Mouse (Mus musculus): ENCODE results near the gene Gpx3.

The Gpx3 gene

GRCm38 (mm10) chr11:54871831-54872537, 30.3 kb upstream of the Gpx3 start:
- TF ChIP-seq GATA4 (IDR thresholded peaks at IDR 0.05; ENCODE audit: insufficient replicate concordance, low read length) = no peak

GRCm38 (mm10) chr11:54876031-54876430, 26.2 kb upstream of the Gpx3 start:
- TF ChIP-seq GATA4 (IDR thresholded peaks at IDR 0.05; ENCODE audit: insufficient replicate concordance, low read length) = no peak

GRCm38 (mm10) chr11:54878893-54879292, 23.4 kb upstream of the Gpx3 start:
- TF ChIP-seq GATA4 (IDR thresholded peaks at IDR 0.05; ENCODE audit: insufficient replicate concordance, low read length) = no peak

GRCm38 (mm10) chr11:54879434-54879833, 22.8 kb upstream of the Gpx3 start:
- TF ChIP-seq GATA4 (IDR thresholded peaks at IDR 0.05; ENCODE audit: insufficient replicate concordance, low read length) = no peak

GRCm38 (mm10) chr11:54879922-54880321, 22.3 kb upstream of the Gpx3 start:
- peak; percentile 58; the same call in 1 of the 2 replicates for TF ChIP-seq GATA4 (IDR thresholded peaks at IDR 0.05; ENCODE audit: insufficient replicate concordance, low read length)

- peak; percentile 77; the same call in 1 of the 2 replicates for TF ChIP-seq GATA4 (IDR thresholded peaks at IDR 0.05; ENCODE audit: insufficient replicate concordance, low read length)
These were observed 21.2 kb upstream of the Gpx3 start for GRCm38 (mm10) chr11:54881051-54881474.

- TF ChIP-seq GATA4 (IDR thresholded peaks at IDR 0.05; ENCODE audit: insufficient replicate concordance, low read length) = no peak
These were observed 19.6 kb upstream of the Gpx3 start for GRCm38 (mm10) chr11:54882671-54883070.

- TF ChIP-seq GATA4 (IDR thresholded peaks at IDR 0.05; ENCODE audit: insufficient replicate concordance, low read length) = no peak
These were observed 17.9 kb upstream of the Gpx3 start for GRCm38 (mm10) chr11:54884197-54884828.

GRCm38 (mm10) chr11:54884937-54885336, 17.3 kb upstream of the Gpx3 start:
- TF ChIP-seq GATA4 (IDR thresholded peaks at IDR 0.05; ENCODE audit: insufficient replicate concordance, low read length) = no peak

GRCm38 (mm10) chr11:54885406-54885805, 16.8 kb upstream of the Gpx3 start:
- TF ChIP-seq GATA4 (IDR thresholded peaks at IDR 0.05; ENCODE audit: insufficient replicate concordance, low read length) = no peak

GRCm38 (mm10) chr11:54887927-54888326, 14.3 kb upstream of the Gpx3 start:
- no peak for TF ChIP-seq GATA4 (IDR thresholded peaks at IDR 0.05; ENCODE audit: insufficient replicate concordance, low read length)

GRCm38 (mm10) chr11:54891341-54891740, 10.9 kb upstream of the Gpx3 start:
- TF ChIP-seq GATA4 (IDR thresholded peaks at IDR 0.05; ENCODE audit: insufficient replicate concordance, low read length) = no peak

GRCm38 (mm10) chr11:54892091-54892490, 10.2 kb upstream of the Gpx3 start:
- TF ChIP-seq GATA4 (IDR thresholded peaks at IDR 0.05; ENCODE audit: insufficient replicate concordance, low read length) = no peak

- TF ChIP-seq GATA4 (IDR thresholded peaks at IDR 0.05; ENCODE audit: insufficient replicate concordance, low read length) = no peak
These were observed 7.7 kb upstream of the Gpx3 start for GRCm38 (mm10) chr11:54894589-54894988.

GRCm38 (mm10) chr11:54897470-54897869, 4.8 kb upstream of the Gpx3 start:
- TF ChIP-seq GATA4 (IDR thresholded peaks at IDR 0.05; ENCODE audit: insufficient replicate concordance, low read length) = no peak

- no peak for TF ChIP-seq GATA4 (IDR thresholded peaks at IDR 0.05; ENCODE audit: insufficient replicate concordance, low read length)
These were observed 2.6 kb upstream of the Gpx3 start for GRCm38 (mm10) chr11:54899657-54900056.
